Mouse (Mus musculus): ENCODE results near the gene Prdx6b.
A peak's percentile ranks its signal among the peaks of the same experiment; 100 is the strongest.

The Prdx6b gene

DNA sequence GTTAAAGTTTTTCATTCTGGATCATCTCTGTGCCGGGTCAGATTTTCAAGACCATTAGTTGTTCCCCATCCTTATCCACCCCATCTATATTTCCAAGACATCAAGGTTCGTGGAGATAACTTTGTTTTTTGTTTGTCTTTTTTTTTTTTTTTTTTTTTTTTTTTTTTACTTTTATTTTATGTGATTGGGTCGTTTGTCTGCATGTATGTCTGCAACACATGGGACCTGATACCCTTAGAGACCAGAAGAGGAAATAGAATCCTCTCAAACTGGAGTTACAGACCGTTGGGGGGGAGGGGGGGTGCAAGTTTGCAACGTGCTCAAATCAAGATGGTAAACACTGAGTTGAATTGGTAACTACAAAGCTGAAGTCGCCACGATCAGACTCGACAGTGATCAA is at the start of gene Prdx6b:
TSS of gene Prdx6b (plus strand) at position 301 of the 400 bp plus-strand sequence.
- no peak for DNase-seq (ENCODE audit: extremely low read depth, low read depth)

GRCm38 (mm10) chr2:80247466-80247865 is 44.8 kb upstream of the Prdx6b start:
- DNase-seq (ENCODE audit: extremely low read depth, low read depth), result no peak

- DNase-seq (ENCODE audit: extremely low read depth, low read depth), result no peak
Observed at GRCm38 (mm10) chr2:80247868-80248267, 44.4 kb upstream of the Prdx6b start.

DNA sequence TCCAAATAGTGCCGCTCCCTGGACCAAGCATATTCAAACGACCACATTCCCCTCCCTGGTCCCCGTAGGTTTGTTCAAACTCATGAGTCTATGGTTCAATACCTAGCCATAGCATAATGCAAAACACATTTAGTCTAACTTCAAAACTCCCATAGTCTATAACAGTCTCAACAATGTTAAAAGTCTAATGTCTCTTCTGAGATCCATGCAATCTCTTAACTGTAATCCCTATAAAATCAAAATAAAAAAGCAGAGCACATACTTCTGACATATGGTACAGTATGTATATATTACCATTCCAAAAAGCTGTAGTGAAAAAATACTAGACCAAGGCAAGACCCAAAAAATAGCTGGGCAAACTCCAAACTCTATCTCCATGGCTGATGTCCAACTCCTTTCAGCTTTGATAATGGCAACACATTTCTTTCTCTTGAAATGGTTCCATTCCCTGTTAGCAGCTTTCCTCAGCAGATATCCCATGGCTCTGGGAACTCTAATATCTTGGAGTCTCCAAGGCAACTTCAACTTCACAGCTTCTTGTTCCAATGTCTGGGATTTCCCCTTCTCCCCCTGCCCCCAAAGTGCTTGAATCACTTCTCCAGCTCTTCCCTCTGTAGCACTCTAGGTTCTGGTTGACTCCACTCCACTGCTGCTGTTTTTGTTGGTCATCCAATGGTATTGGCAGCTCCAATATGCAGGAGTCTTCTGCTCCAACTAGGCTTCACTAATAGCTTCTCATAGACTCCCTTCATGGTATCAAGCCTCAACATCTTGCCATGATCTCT is 32.2 kb upstream of the Prdx6b start:
- DNase-seq (ENCODE audit: extremely low read depth, low read depth), result no peak

DNA sequence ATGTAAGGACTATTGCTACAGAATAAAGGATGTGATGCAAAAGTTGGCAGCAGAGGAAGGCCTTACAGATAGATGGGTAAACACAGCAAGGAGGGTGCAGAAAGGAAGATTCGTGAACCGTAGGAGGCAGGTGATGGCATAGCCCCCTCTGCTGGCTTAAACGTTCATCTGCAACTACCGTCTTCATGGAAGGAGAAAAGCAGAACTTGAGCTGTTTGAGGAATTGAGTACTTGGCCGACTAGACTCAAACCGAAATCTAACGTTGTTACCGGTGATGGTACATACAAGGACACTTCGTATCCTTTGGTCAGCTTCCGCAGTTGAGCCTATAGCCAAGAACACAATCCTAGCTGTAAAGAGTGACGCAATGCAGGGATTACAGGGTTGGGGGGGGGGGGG is 25.4 kb upstream of the Prdx6b start:
- peak; percentile 70 for DNase-seq (ENCODE audit: extremely low read depth, low read depth)

DNA sequence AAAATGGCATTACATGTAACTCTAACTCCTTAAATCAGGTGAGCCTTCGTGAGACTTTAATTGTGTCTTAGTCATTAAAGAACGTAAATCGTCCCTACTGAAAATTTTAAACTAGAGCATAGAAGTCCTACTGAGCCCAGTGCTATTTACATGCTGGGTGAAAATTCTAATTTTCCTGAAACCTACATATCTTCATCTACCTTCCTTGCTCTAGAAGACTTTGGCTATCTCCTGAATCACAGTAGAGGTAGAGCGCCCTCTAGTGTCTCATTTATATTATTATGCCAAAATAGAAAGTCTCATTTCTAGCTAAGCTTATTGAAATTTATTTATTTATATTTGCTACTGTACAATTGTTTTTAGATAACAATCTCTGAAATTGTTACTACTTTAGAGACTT is 24.2 kb upstream of the Prdx6b start:
- DNase-seq (ENCODE audit: extremely low read depth, low read depth), result peak; percentile 41

- no peak for DNase-seq (ENCODE audit: extremely low read depth, low read depth)
Observed at GRCm38 (mm10) chr2:80271431-80271830, 20.8 kb upstream of the Prdx6b start.

- DNase-seq (ENCODE audit: extremely low read depth, low read depth), result no peak
Observed at GRCm38 (mm10) chr2:80273038-80273437, 19.2 kb upstream of the Prdx6b start.

DNA sequence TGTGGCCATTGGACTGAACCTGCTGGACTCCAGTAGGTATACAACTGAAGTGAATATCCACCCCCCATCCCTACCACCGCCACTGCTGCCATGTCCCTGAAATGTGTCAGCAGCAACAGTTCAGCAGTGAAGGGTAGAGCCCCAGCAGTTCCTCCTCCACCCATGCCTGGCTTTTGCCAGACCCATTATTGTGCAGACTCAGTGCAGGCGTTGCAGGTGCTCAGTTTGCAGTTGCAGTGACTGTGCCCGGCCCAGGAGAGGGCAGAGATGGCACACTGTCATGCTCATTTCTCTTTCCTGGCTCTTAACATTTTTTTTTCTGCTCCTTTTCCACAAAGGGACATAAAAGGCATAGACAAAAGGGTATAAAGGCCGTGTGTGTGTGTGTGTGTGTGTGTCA is 18.5 kb upstream of the Prdx6b start:
- DNase-seq (ENCODE audit: extremely low read depth, low read depth), result no peak

DNA sequence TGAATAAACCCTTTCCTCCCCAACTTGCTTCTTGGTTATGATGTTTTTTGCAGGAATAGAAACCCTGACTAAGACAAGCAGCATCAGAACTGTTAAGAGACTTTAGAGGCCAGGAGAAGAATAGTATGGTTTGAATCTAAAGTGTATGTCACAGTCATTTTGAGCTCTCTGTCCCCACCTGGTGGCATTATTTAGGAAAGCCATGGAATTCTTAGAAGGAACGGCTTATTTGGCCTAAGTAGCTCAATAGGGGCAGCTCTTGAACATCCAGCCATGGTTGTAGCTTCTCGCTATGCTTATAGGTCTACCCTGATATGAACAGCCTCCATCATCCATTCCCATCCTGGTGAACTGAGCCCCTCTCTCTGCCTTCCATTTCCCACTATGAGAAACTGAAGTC is 17.1 kb upstream of the Prdx6b start:
- DNase-seq (ENCODE audit: extremely low read depth, low read depth), result peak; percentile 36

- DNase-seq (ENCODE audit: extremely low read depth, low read depth), result no peak
Observed at GRCm38 (mm10) chr2:80282214-80282613, 10.1 kb upstream of the Prdx6b start.

DNA sequence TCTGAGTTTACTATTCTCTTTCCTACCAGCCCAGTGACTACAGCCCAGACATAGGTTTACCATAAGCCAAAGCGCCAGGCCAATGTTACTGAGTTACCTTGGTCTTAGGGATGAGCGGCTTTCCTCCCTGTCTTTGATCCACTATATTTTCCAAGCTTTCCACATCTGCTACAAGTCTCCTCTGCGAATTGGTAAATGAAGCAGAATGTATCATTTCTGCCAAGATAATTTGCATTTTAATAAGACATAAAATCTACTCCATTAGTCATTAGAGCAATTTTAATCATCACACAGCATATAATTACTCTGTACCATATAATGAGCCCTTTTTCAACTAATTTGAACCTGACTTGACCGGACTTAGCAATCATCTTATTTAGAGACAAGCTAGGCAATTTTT is 5.9 kb upstream of the Prdx6b start:
- DNase-seq (ENCODE audit: extremely low read depth, low read depth), result no peak

DNA sequence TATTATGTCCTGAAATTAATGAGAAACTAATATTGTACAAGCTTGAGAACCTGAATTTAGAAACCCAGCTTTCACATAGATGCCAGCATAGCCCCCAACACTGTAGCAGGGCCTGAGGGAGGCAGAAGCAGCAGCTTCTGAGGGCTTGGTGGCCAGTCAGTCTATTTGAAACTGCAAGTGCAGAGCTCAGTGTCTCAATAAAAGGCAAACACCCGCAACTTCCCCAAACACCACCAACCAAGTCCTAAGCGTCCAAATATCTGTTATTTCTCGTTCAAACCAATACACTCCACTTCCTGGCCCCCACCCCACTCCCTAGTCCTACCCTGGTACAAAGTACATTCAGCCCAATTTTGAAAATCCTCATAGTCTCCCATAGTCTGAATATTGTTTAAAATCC is 6.1 kb downstream of the Prdx6b start:
- DNase-seq (ENCODE audit: extremely low read depth, low read depth), result no peak

DNA sequence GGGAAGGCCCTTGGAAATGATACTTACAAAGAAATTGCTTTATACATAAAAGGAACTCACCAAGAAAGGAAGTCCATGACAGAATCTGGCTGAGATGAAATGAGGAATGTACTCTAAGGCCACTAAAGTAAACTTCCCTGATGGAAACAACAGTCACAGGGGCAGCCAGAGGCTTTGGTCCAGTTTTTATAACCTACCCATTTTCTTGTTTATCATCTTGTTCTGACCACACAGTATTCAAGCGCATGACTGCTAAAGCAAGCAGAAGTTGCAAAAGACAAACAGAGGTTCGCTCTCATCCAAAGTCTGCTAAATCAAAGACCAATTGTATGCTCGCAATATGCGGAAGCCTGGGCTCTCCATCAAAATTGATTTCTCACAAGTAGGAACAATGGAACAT is 8.5 kb downstream of the Prdx6b start:
- no peak for DNase-seq (ENCODE audit: extremely low read depth, low read depth)

- DNase-seq (ENCODE audit: extremely low read depth, low read depth), result no peak
Observed at GRCm38 (mm10) chr2:80303957-80304356, 11.7 kb downstream of the Prdx6b start.

- DNase-seq (ENCODE audit: extremely low read depth, low read depth), result no peak
Observed at GRCm38 (mm10) chr2:80307701-80308100, 15.4 kb downstream of the Prdx6b start.

DNA sequence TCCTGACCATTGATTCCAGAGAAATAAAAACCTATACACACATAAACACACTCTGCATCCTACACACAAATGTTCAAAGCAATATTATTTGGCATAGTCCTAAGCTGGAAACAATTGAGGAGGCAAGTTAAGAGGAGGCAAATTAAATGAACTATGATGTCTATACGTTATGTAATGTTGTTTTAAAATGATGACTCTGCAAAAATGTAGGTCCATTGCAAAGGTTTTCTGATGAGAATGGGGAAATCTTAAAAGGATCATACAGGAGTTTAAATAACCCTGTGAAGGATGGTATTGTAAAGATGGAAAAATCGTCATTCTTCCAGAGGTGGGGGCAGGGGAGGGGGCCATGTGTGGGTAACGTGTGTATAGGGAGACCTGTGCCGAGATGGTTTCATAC is 17.5 kb downstream of the Prdx6b start:
- DNase-seq (ENCODE audit: extremely low read depth, low read depth), result no peak

- peak; percentile 61 for DNase-seq (ENCODE audit: extremely low read depth, low read depth)
Observed at GRCm38 (mm10) chr2:80310772-80311171, 18.5 kb downstream of the Prdx6b start.

GRCm38 (mm10) chr2:80311350-80311749 is 19.1 kb downstream of the Prdx6b start:
- no peak for DNase-seq (ENCODE audit: extremely low read depth, low read depth)

GRCm38 (mm10) chr2:80314201-80314600 is 21.9 kb downstream of the Prdx6b start:
- DNase-seq (ENCODE audit: extremely low read depth, low read depth), result no peak

GRCm38 (mm10) chr2:80314854-80315241 is 22.6 kb downstream of the Prdx6b start:
- DNase-seq (ENCODE audit: extremely low read depth, low read depth), result peak; percentile 87

GRCm38 (mm10) chr2:80315242-80316161 is 23.2 kb downstream of the Prdx6b start, which contains the start of gene Dnajc10:
TSS of gene Dnajc10 (plus strand) at chr2:80315466.
- DNase-seq (ENCODE audit: extremely low read depth, low read depth), result peak; percentile 67
